Mouse (Mus musculus) bone marrow macrophage, adult 2 months (primary cell): ENCODE results near the gene Pole4.

Experiments used
- CTCF ChIP-seq: IDR thresholded peaks from 2 replicates; pipeline ENCODE4 v1.5.1; 2012; ENCODE audit warnings: low read depth, mild to moderate bottlenecking, low read length, moderate library complexity
- POLR2A ChIP-seq: IDR thresholded peaks from 2 replicates; pipeline ENCODE4 v1.6.1; 2012; ENCODE audit warnings: mild to moderate bottlenecking, low read depth, low read length, borderline replicate concordance

DNA sequence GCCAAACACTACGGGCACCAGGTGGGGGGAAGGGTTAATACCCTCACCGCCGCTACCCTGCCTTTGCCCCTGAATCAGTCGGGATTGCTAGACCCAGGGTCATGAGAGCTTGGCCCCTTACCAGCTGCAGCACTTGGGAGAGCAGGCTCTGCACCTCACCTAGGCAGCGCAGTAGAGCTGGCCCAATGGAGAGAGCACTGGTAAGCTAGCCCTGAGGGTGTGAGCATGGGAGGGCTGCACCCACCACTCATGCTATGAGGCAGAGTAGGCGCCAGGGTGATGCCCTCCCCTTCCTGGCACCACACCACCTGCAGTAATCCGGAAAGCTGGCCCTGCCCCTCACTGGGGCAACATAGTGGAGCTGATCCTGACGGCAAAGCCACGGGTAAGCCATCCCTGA lies 94.1 kb downstream of the Pole4 start:
- TF ChIP-seq CTCF: no peak
- no peak for TF ChIP-seq POLR2A
